Mouse (Mus musculus) heart, adult 2 months (tissue): Measurements from ENCODE around the gene Klrb1c.

Source experiments
- CTCF ChIP-seq: fragments of 200-600 bp; IDR thresholded peaks from 2 replicates; pipeline ENCODE4 v1.8.1; 2022; ENCODE audit warnings: antibody characterized with exemption, mild to moderate bottlenecking, moderate library complexity
- EP300 ChIP-seq: fragments of 200-500 bp; IDR thresholded peaks from 2 replicates; pipeline ENCODE4 v1.6.1; 2011; ENCODE audit warnings: low read depth, low read length, control low read depth; ENCODE audit not compliant: insufficient read depth
- POLR2A ChIP-seq: fragments of 200-500 bp; IDR thresholded peaks from 2 replicates; pipeline ENCODE4 v1.6.1; 2011; ENCODE audit warnings: mild to moderate bottlenecking, low read depth, low read length, control low read depth; ENCODE audit not compliant: insufficient read depth

- TF ChIP-seq CTCF (no peak), POLR2A (no peak), EP300 (no peak)
Measured at GRCm38 (mm10) chr6:128732032-128732431, 57.0 kb downstream of the Klrb1c start.
